Mouse (Mus musculus): ENCODE measurements around the gene Gins3. TPM values are rescaled to one million over a fixed set of nuclear protein-coding genes. Genes with fewer than 3 reads are reported as not detected.

Gins3 gene
- polyA plus RNA-seq, 1 experiment from 2014 or later = 8.4 TPM

DNA sequence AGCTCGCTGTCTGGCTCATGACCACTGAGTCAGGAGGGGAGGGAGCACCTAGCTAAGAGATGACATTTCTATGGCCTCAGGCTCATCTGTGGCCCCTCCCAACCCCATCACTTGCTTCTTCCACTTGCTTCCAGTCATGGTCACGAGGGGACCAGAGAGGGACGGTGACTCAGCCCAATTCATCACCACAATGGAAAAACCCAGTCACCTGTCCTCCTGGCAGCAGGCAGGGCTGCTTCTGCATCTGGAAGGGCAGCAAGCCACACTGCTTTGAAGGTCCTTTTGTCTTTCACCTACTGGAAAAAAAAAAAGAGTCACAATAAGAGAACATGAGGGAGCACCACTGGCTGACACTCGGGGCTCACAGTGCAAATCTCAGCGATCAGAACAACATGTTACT is 39.6 kb downstream of the Gins3 start:
- no peak for ATAC-seq (ENCODE audit: low FRiP score, low read depth)
- Histone ChIP-seq H3K4me3 (no peak overlapping the region), H3K36me3 (no peaks in the 10 kb centered on the region), H3K4me2 (no peak overlapping the region), H3K27me3 (peaks cover 7% of the 10 kb centered on the region; the same call in 1 of the 2 replicates), H3K9me3 (no peaks in the 10 kb centered on the region), H3K9ac (no peak overlapping the region), H3K4me1 (replicated peaks) (peaks cover 14% of the 10 kb centered on the region; the same call in 1 of the 2 replicates), H3K27ac (replicated peaks) (no peak overlapping the region)
- 85% methylated on average over 5 of the region's 5 CpGs for WGBS

DNA sequence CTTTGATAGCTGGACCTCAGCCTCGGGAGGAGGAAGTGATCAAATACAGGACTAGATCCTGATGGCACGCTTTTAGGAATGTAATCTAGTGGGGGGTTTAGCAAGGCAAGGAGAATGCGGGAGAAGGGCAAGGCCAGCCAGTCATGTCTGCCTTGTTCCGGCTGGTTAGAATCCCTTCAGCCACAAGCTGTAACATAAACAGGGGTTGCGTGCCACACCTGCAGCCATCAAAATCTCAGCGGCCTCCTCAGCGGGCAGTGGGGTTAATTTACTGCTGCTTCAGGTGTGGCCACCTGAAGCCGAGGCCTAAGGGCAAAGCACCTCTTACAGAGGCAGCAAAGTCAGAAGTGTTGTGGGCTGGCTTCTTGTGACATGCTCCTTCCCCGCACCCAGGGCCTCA is 43.4 kb downstream of the Gins3 start, which contains the start of gene Ndrg4:
Ndrg4 (plus strand) TSS at position 350 of the 400 bp plus-strand sequence.
- Histone ChIP-seq H3K9ac (peak within 1 kb of the TSS; percentile 79), H3K4me2 (peak within 1 kb of the TSS; percentile 80), H3K4me3 (peak within 1 kb of the TSS; percentile 83), H3K36me3 (no peaks in the 10 kb centered on the region), H3K27me3 (peaks cover 9% of the 10 kb centered on the region; the same call in 1 of the 2 replicates), H3K4me1 (replicated peaks) (peaks cover 40% of the 10 kb centered on the region), H3K27ac (replicated peaks) (peak within 1 kb of the TSS; percentile 75), H3K9me3 (no peaks in the 10 kb centered on the region)
- ATAC-seq (ENCODE audit: low FRiP score, low read depth) = no peak
- WGBS = 55% methylated on average over 9 of the region's 9 CpGs

- Histone ChIP-seq H3K9ac (peak overlapping the region; percentile 79), H3K36me3 (no peaks in the 10 kb centered on the region), H3K4me3 (peak overlapping the region; percentile 83), H3K4me2 (peak overlapping the region; percentile 80), H3K4me1 (replicated peaks) (peaks cover 42% of the 10 kb centered on the region), H3K9me3 (no peaks in the 10 kb centered on the region), H3K27ac (replicated peaks) (peak overlapping the region; percentile 75), H3K27me3 (peaks cover 9% of the 10 kb centered on the region; the same call in 1 of the 2 replicates)
- peak; percentile 75 for ATAC-seq (ENCODE audit: low FRiP score, low read depth)
- WGBS = 1% methylated on average over 36 of the region's 48 CpGs
These were observed 44.4 kb downstream of the Gins3 start for GRCm38 (mm10) chr8:95677591-95678023.

DNA sequence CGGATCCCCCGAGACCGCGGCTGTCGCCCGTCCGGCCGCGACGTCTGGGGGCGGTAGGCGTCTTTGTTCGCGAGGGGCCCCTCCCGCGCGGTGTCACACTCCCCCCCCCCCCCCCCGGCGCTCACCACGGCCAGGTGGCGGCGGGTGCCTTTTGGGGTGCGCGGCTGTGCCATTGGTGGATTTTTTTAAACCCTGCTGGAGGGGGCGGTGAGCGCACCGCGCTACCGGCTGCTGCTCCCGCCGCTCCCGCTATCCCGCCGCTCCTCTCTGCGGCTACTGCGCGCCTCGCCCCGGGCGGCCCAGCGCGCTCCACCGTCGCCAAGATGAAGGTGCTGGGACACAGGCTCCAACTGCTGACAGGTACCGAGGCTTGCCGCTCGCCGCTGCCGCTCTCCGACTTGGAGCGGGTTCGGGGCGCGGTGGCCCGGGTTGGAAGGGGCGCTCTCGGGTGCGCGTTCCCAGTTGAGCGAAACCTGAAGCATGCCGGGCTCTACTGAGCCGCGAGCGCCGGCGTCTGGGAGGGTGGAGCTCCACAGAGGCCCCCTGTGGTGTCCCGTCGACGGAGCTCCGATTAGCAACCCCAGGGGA is 44.9 kb downstream of the Gins3 start:
- peak overlapping the region; percentile 83 for H3K4me3 ChIP-seq
- peak; percentile 76 for ATAC-seq (ENCODE audit: low FRiP score, low read depth)
- H3K9me3 ChIP-seq = no peaks in the 10 kb centered on the region
- H3K4me2 ChIP-seq = peak overlapping the region; percentile 80
- peak overlapping the region; percentile 79 for H3K9ac ChIP-seq
- H3K36me3 ChIP-seq = no peaks in the 10 kb centered on the region
- H3K27ac ChIP-seq (replicated peaks) = peak overlapping the region; percentile 75
- peaks cover 9% of the 10 kb centered on the region; the same call in 1 of the 2 replicates for H3K27me3 ChIP-seq
- peaks cover 42% of the 10 kb centered on the region for H3K4me1 ChIP-seq (replicated peaks)
- under 1% methylated on average over 69 of the region's 70 CpGs for WGBS

GRCm38 (mm10) chr8:95688073-95688672 is 54.9 kb downstream of the Gins3 start:
- WGBS = 74% methylated on average over 10 of the region's 10 CpGs
- Histone ChIP-seq H3K9ac (no peak overlapping the region), H3K27ac (replicated peaks) (no peak overlapping the region), H3K4me1 (replicated peaks) (no peaks in the 10 kb centered on the region), H3K4me2 (no peak overlapping the region), H3K36me3 (no peaks in the 10 kb centered on the region), H3K27me3 (no peaks in the 10 kb centered on the region; the same call in 1 of the 2 replicates), H3K9me3 (no peaks in the 10 kb centered on the region), H3K4me3 (no peak overlapping the region)
- ATAC-seq (ENCODE audit: low FRiP score, low read depth) = no peak

- H3K27ac ChIP-seq (replicated peaks) = no peak overlapping the region
- H3K4me2 ChIP-seq = no peak overlapping the region
- no peak overlapping the region for H3K9ac ChIP-seq
- 87% methylated on average over 13 of the region's 13 CpGs for WGBS
- H3K4me3 ChIP-seq = no peak overlapping the region
- H3K27me3 ChIP-seq = no peaks in the 10 kb centered on the region; the same call in 1 of the 2 replicates
- no peaks in the 10 kb centered on the region for H3K36me3 ChIP-seq
- no peak for ATAC-seq (ENCODE audit: low FRiP score, low read depth)
- H3K4me1 ChIP-seq (replicated peaks) = peaks cover 12% of the 10 kb centered on the region
- no peaks in the 10 kb centered on the region for H3K9me3 ChIP-seq
These were observed 57.8 kb downstream of the Gins3 start for GRCm38 (mm10) chr8:95690929-95691541.

DNA sequence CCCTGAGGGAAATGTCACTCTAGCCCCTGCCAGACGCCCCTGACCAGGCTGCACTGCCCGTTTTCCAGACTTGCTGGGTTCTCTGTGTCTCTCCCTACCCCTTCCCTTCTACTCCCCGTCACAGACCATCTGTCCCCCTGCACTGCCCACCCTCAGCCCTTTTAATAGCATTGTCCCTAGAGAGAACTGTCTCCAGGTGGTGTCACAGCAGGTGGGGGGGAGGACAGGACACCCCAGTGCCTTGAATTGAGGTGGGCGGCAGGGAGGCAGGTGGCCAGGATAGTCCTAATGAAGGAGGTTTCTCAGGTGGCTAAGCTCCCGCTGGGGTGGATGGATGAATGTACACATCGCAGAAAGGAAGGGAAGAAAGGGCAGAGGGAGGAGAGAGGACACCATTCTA is 61.4 kb downstream of the Gins3 start:
- H3K4me3 ChIP-seq = no peak overlapping the region
- H3K9ac ChIP-seq = no peak overlapping the region
- H3K27ac ChIP-seq (replicated peaks) = no peak overlapping the region

More for the DNA sequence above, 61.4 kb downstream of the Gins3 start:
- H3K27me3 ChIP-seq = no peaks in the 10 kb centered on the region; the same call in 1 of the 2 replicates
- no peaks in the 10 kb centered on the region for H3K9me3 ChIP-seq
- whole genome bisulfite sequencing = 13% methylated on average over 6 of the region's 6 CpGs
- H3K36me3 ChIP-seq = no peaks in the 10 kb centered on the region
- H3K4me2 ChIP-seq = no peak overlapping the region
- H3K4me1 ChIP-seq (replicated peaks) = peaks cover 20% of the 10 kb centered on the region
- no peak for ATAC-seq (ENCODE audit: low FRiP score, low read depth)

Other genes starting within 250 kb of the Gins3 start
- 120 and 122 TPM in 2 replicates for gene Cfap20, start 198.6 kb upstream of the Gins3 start, polyA plus RNA-seq (2015; fragmentation: Nextera tagmentation; extraction: Ambion mirVana)
- gene Csnk2a2, start 143.4 kb upstream of the Gins3 start, polyA plus RNA-seq (2015; fragmentation: Nextera tagmentation; extraction: Ambion mirVana) = 7.5 and 13.0 TPM in 2 replicates
- 1.7 and 2.2 TPM in 2 replicates for gene Ccdc113, start 99.4 kb upstream of the Gins3 start, polyA plus RNA-seq (2015; fragmentation: Nextera tagmentation; extraction: Ambion mirVana)
- gene Prss54, start 57.1 kb upstream of the Gins3 start, polyA plus RNA-seq (2015; fragmentation: Nextera tagmentation; extraction: Ambion mirVana) = not detected in 2 replicates
- 445 and 454 TPM in 2 replicates for gene Ndrg4, start 43.5 kb downstream of the Gins3 start, polyA plus RNA-seq (2015; fragmentation: Nextera tagmentation; extraction: Ambion mirVana)
- 33.1 and 34.7 TPM in 2 replicates for gene Setd6, start 82.4 kb downstream of the Gins3 start, polyA plus RNA-seq (2015; fragmentation: Nextera tagmentation; extraction: Ambion mirVana)
- 37.3 and 39.2 TPM in 2 replicates for gene Cnot1, start 174.0 kb downstream of the Gins3 start, polyA plus RNA-seq (2015; fragmentation: Nextera tagmentation; extraction: Ambion mirVana)
- 235 and 255 TPM in 2 replicates for gene Sap18b, start 191.9 kb downstream of the Gins3 start, polyA plus RNA-seq (2015; fragmentation: Nextera tagmentation; extraction: Ambion mirVana)
- gene Slc38a7, start 220.1 kb downstream of the Gins3 start, polyA plus RNA-seq (2015; fragmentation: Nextera tagmentation; extraction: Ambion mirVana) = 25.0 and 26.1 TPM in 2 replicates

Data from hindbrain, embryonic 15.5 days (tissue).